Mouse (Mus musculus) E14TG2a.4 (cell line): ENCODE measurements around the gene Urb2.

ENCODE experiments used
- H3K27me3 ChIP-seq: 2 replicates; pipeline ENCODE4 v1.6.1; 2014; ENCODE audit warnings: low read length, control low read depth; ENCODE audit not compliant: insufficient read depth
- H3K36me3 ChIP-seq: 2 replicates; pipeline ENCODE4 v1.6.1; 2014; ENCODE audit warnings: low read length, control low read depth; ENCODE audit not compliant: insufficient read depth
- H3K4me1 ChIP-seq: replicated peaks from 2 replicates; pipeline ENCODE4 v1.6.1; 2014; ENCODE audit warnings: low read depth, low read length, control low read depth
- H3K4me3 ChIP-seq: replicated peaks from 2 replicates; pipeline ENCODE4 v1.5.1; 2014; ENCODE audit warnings: mild to moderate bottlenecking, low read length
- H3K9me3 ChIP-seq: 2 replicates; pipeline ENCODE4 v1.6.1; 2014; ENCODE audit warnings: low read length, control low read depth
- CTCF ChIP-seq: conservative IDR thresholded peaks from 2 replicates; pipeline ENCODE4 v1.5.1; 2014; ENCODE audit warnings: low read length
- NANOG ChIP-seq: IDR thresholded peaks from 2 replicates; pipeline ENCODE4 v1.6.1; 2014; ENCODE audit warnings: borderline replicate concordance, low read length, mixed read lengths
- POU5F1 ChIP-seq: IDR thresholded peaks from 2 replicates; pipeline ENCODE4 v1.6.1; 2014; ENCODE audit warnings: low read length, borderline replicate concordance

The Urb2 gene

DNA sequence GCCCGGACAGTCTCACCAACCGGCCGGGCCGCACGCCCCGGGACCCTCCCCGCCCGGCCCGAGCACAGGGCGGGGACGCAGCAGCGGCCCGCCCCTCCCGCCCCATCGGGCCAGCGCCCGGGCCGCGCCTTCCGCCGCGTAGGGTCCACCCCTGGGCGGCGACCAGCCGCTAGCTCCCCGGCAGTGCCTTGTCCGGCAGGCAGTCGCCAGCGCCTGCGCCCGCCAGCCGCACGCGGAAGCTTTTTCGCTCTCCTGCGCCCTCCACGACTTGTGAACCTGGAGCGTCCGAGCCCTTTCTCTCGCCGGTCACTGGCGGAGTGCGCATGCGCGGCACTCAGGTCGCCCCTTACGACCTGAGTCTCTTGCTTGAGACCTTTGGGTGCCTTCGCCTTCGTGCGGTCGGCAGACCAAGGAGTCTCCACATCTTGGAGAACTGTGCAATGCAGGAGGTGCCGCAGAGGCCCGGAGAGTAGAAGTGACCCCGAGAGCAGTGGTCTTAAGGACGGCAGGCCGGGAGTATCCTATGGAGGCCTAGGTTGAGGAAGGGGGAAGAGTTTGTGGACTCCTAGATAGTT lies 38.4 kb upstream of the Urb2 start, which contains the start of gene Abcb10:
Gene Abcb10 (minus strand): TSS at position 297 of the 575 bp plus-strand sequence.
- Histone ChIP-seq H3K4me3 (peak within 1 kb of the TSS; percentile 93), H3K9me3 (no peaks in the 10 kb centered on the region), H3K36me3 (no peaks in the 10 kb centered on the region), H3K27me3 (peaks cover 9% of the 10 kb centered on the region), H3K4me1 (peaks cover 37% of the 10 kb centered on the region)
- no peak for TF ChIP-seq POU5F1
- no peak for TF ChIP-seq NANOG
- TF ChIP-seq CTCF = no peak

DNA sequence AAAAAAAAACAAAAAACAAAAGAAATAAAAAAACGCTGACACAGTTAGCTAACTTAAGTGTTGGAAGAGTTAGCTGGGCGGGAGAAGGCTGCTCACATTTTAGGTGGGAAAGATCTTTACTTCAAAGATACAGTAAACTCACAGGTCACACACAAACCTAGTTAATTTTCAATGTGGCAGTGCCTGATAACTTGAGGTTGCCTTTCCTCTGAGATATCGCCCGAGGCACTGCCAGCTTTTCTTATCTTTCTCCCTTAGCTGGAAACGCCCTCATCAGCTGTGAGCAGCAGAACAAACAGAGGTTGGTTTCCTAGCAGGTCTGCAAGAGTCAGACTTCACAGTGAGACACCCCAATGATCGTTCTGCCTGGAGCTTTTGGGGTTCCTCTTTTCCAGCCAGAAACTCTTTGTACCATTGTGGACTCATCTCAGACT lies 32.7 kb upstream of the Urb2 start:
- H3K9me3 ChIP-seq = no peaks in the 10 kb centered on the region
- no peak for TF ChIP-seq CTCF
- no peak for TF ChIP-seq NANOG
- no peak for TF ChIP-seq POU5F1
- H3K27me3 ChIP-seq = no peaks in the 10 kb centered on the region
- peaks cover 64% of the 10 kb centered on the region for H3K4me1 ChIP-seq
- H3K4me3 ChIP-seq = no peak overlapping the region
- H3K36me3 ChIP-seq = peaks cover 12% of the 10 kb centered on the region

DNA sequence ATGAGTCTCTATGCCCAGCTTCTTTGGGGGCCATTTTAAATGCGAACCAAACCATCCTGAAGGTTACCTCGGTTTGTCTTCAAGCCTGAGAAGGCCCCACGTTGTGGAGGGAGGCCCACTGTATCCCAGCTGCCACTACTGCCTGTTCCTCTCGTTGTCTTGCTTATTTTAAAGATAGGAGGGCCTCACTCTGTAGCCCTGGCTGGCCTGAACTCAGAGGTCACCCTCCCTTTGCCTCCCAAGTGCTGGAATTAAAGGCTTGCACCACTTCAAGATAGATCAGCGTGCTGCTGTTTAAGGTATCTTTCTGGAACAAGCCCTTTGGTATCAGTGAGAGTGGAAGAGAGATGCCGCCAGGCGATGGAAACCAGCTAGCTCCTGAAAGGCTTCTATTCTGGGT lies 32.2 kb upstream of the Urb2 start:
- H3K36me3 ChIP-seq = peaks cover 12% of the 10 kb centered on the region
- peaks cover 64% of the 10 kb centered on the region for H3K4me1 ChIP-seq
- no peak for TF ChIP-seq CTCF
- no peak for TF ChIP-seq POU5F1
- TF ChIP-seq NANOG = no peak

DNA sequence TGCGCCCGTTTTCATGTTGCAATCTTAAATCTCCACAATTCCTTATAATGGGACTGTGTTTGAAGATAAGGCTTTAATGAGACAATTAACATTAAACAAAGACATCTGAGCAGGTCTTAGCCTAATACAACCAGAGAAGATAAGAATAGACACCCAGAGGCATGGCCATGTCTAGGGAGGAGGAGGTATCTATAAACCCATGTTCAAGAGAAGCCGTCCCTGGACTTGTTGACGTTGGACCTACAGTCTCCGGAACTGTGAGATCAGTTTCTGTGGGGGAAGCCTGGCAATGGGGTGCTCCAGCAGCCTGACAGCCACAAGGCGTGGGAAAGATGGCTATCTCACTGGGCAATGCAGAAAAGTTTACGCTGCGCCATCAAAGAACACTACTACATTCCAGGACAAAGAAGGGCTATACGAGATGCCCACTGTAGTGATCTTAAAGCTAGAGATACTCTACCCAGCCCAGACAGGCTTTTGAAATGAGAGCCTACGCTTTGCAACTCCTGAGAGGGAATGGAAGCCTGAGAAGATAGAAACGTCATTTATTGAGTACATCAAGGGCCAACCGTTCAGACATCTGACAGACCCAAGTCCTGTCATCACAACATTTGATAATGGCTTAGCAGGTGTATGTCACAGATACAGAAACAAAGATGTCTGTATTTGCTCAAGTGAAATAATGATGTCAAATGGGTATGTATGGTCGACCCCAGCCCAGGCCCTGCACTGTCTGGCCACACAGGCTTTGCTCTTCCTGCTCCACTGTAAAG lies 30.8 kb upstream of the Urb2 start:
- TF ChIP-seq POU5F1 (no peak), NANOG (no peak), CTCF (no peak)
- no peaks in the 10 kb centered on the region for H3K27me3 ChIP-seq

More for the DNA sequence above, 32.2 kb upstream of the Urb2 start:
- H3K4me3 ChIP-seq = no peak overlapping the region
- H3K27me3 ChIP-seq = no peaks in the 10 kb centered on the region
- no peaks in the 10 kb centered on the region for H3K9me3 ChIP-seq

DNA sequence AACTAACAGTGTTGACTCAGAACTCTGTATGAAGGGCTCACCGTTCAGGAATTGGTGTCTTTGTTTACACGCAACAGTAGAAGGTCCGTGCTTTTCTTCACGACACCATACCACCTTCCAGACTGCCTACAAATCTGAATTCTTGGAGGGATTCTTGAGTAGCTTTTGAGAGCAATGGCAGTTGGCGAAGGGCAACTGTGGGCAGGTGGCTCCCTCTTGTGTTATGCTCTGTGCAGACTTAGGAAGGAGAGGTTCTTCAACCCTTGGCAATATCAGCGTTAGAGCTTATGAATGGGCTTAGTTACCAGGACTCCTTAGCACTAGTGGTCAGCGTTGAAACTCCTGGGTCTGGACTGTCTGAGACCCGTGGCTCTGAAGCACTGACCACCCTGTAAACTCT lies 28.7 kb upstream of the Urb2 start:
- Histone ChIP-seq H3K4me1 (peaks cover 89% of the 10 kb centered on the region), H3K27me3 (no peaks in the 10 kb centered on the region), H3K36me3 (peaks cover 43% of the 10 kb centered on the region), H3K4me3 (no peak overlapping the region), H3K9me3 (no peaks in the 10 kb centered on the region)
- TF ChIP-seq POU5F1 = no peak
- TF ChIP-seq CTCF = no peak
- TF ChIP-seq NANOG = no peak

More for the DNA sequence above, 30.8 kb upstream of the Urb2 start:
- Histone ChIP-seq H3K4me3 (no peak overlapping the region), H3K9me3 (no peaks in the 10 kb centered on the region), H3K36me3 (peaks cover 25% of the 10 kb centered on the region), H3K4me1 (peaks cover 75% of the 10 kb centered on the region)

DNA sequence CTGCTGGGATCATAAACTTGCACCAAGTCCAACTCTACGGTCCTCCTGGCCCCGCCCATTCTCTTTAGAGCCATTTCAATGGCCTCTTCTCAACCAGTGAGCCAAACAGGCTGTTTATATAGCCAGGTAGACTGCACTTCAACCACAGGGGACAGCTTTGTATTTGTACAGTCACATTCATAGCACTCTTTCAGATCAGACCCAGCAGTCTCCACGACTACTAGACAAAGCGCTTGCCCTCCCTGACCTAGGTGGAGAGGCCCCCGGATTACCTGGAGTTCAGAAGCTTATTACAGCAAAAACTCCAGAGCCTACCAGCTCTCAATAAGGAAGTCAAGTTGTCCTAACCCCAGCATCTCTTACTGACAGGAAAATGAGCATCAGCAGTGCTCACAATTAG lies 27.7 kb upstream of the Urb2 start:
- peaks cover 91% of the 10 kb centered on the region for H3K4me1 ChIP-seq
- peak overlapping the region; percentile 39 for H3K4me3 ChIP-seq
- H3K9me3 ChIP-seq = no peaks in the 10 kb centered on the region
- H3K27me3 ChIP-seq = no peaks in the 10 kb centered on the region
- no peak for TF ChIP-seq CTCF
- no peak for TF ChIP-seq NANOG
- TF ChIP-seq POU5F1 = no peak
- H3K36me3 ChIP-seq = peaks cover 52% of the 10 kb centered on the region

DNA sequence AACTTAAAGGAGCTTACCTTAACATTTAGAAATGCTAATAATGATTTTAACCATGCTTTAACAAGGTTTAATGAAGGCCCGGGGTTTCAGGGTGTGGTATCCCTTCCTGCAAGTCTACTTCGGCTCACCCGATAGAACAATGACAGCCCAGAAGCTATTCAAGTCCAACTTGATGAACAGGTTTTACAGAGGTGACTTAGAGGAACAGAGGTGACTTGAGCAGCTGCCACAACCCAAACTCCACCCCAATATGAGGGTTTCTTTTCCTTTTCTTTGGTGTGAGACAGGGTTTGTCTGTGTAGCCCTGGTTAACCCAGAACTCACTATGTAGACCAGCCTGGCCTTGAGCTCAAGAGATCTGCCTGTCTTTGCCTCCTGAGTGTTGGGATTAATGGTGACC lies 27.3 kb upstream of the Urb2 start:
- Histone ChIP-seq H3K27me3 (no peaks in the 10 kb centered on the region), H3K36me3 (peaks cover 56% of the 10 kb centered on the region), H3K9me3 (no peaks in the 10 kb centered on the region), H3K4me3 (peak overlapping the region; percentile 39), H3K4me1 (peaks cover 91% of the 10 kb centered on the region)
- no peak for TF ChIP-seq CTCF
- TF ChIP-seq NANOG = no peak
- TF ChIP-seq POU5F1 = no peak

DNA sequence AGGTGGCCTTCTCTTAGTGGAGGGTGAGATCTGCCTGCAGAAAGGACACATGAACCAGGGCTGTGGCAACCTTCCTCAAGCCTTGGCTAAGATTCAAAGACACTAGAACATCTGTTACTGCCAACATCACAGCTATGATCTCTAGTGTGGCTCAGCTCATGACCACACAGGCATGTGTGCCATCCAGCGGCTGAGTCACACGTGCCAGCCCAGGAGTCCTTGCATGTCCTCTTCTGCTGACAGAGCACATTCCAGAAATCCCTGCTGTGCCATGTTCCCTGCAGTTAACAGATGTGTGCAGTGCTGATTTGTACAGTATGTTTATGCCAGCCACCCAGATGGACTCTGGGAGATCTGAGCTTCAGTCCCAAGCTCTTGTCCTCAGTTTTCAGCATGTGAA lies 21.7 kb upstream of the Urb2 start:
- no peaks in the 10 kb centered on the region for H3K9me3 ChIP-seq
- TF ChIP-seq CTCF (no peak), POU5F1 (no peak), NANOG (no peak)
- peaks cover 92% of the 10 kb centered on the region for H3K4me1 ChIP-seq
- H3K27me3 ChIP-seq = no peaks in the 10 kb centered on the region
- H3K36me3 ChIP-seq = peaks cover 97% of the 10 kb centered on the region
- H3K4me3 ChIP-seq = no peak overlapping the region
